Mouse (Mus musculus) limb, embryonic 11.5 days (tissue): ENCODE results near the gene Smcr8. TPM values are rescaled to one million over a fixed set of nuclear protein-coding genes. Genes with fewer than 3 reads are reported as not detected.

Experiments used
- microRNA-seq: library from miRNA; unstranded; fragments of <30 nt; microRNA quantifications from one replicate; pipeline ENCODE4, GENCODE M21; 2016
- polyA plus RNA-seq: library from polyadenylated mRNA; unstranded; fragments of >200 nt; fragmentation: Nextera tagmentation; extraction: Ambion mirVana; gene quantifications from 2 replicates; pipeline ENCODE4 v1.2.1, GENCODE M21; 2014

Smcr8 gene
- polyA plus RNA-seq, 1 experiment from 2014 or later = 9.0 TPM

Small RNA genes within 50 kb of the gene (microRNA-seq; reads per million reads assigned to microRNA genes)
- gene Mir5100 = 2.4 reads per million

Other genes starting within 250 kb of the Smcr8 start
- gene Alkbh5, start 241.1 kb upstream of the Smcr8 start, polyA plus RNA-seq = 34.7 and 34.9 TPM in 2 replicates
- gene Llgl1, start 77.8 kb upstream of the Smcr8 start, polyA plus RNA-seq = 98.5 and 102 TPM in 2 replicates
- 60.0 and 65.5 TPM in 2 replicates for gene Flii, start 50.3 kb upstream of the Smcr8 start, polyA plus RNA-seq
- 15.0 and 15.6 TPM in 2 replicates for gene Mief2, start 49.1 kb upstream of the Smcr8 start, polyA plus RNA-seq
- gene Top3a, start 159 bp upstream of the Smcr8 start, polyA plus RNA-seq = 20.8 and 26.5 TPM in 2 replicates
- gene Shmt1, start 34.2 kb downstream of the Smcr8 start, polyA plus RNA-seq = 69.4 and 75.5 TPM in 2 replicates
- 25.2 and 26.1 TPM in 2 replicates for gene Dhrs7b, start 53.1 kb downstream of the Smcr8 start, polyA plus RNA-seq
- gene Tmem11, start 101.7 kb downstream of the Smcr8 start, polyA plus RNA-seq = 66.0 and 74.5 TPM in 2 replicates
- gene Natd1, start 137.2 kb downstream of the Smcr8 start, polyA plus RNA-seq = 16.1 and 18.3 TPM in 2 replicates
- 66.4 and 78.5 TPM in 2 replicates for gene Map2k3, start 154.5 kb downstream of the Smcr8 start, polyA plus RNA-seq
- gene Kcnj12, start 245.0 kb downstream of the Smcr8 start, polyA plus RNA-seq = 0.08 TPM in 1 of 2 replicates, not detected in the other